Mouse (Mus musculus): ENCODE data around the gene Tpp2. TPM values are rescaled to one million over a fixed set of nuclear protein-coding genes. Genes with fewer than 3 reads are reported as not detected.
A peak's percentile ranks its signal among the peaks of the same experiment; 100 is the strongest.

Gene Tpp2
- polyA plus RNA-seq, 1 experiment from 2014 or later = 51.1 TPM

- H3K9ac ChIP-seq (ENCODE audit: low read depth, low read length) = no peak overlapping the region
Measured at GRCm38 (mm10) chr1:43971089-43971488, 37.6 kb downstream of the Tpp2 start.

GRCm38 (mm10) chr1:43996914-43997589 lies 63.6 kb downstream of the Tpp2 start:
- no peak for ATAC-seq
- Histone ChIP-seq H3K4me1 (ENCODE audit: control insufficient read depth, insufficient read depth, low read length) (no peaks in the 10 kb centered on the region), H3K4me2 (ENCODE audit: low read depth, low read length) (no peak overlapping the region), H3K4me3 (ENCODE audit: low read length) (no peak overlapping the region), H3K9ac (ENCODE audit: low read depth, low read length) (no peak overlapping the region), H3K36me3 (ENCODE audit: control insufficient read depth, insufficient read depth, low read length) (peaks cover 4% of the 10 kb centered on the region), H3K27ac (ENCODE audit: low read length) (no peak overlapping the region), H3K9me3 (ENCODE audit: control insufficient read depth, low read length) (no peaks in the 10 kb centered on the region), H3K27me3 (replicated peaks; ENCODE audit: control insufficient read depth, insufficient read depth, low read length) (no peaks in the 10 kb centered on the region)
- WGBS = 93% methylated on average over 4 of the region's 4 CpGs

More at GRCm38 (mm10) chr1:43971089-43971488, 37.6 kb downstream of the Tpp2 start:
- no peaks in the 10 kb centered on the region for H3K27me3 ChIP-seq (replicated peaks; ENCODE audit: control insufficient read depth, insufficient read depth, low read length)
- H3K36me3 ChIP-seq (ENCODE audit: control insufficient read depth, insufficient read depth, low read length) = peaks cover 4% of the 10 kb centered on the region
- ATAC-seq = peak; percentile 66
- no peak overlapping the region for H3K4me2 ChIP-seq (ENCODE audit: low read depth, low read length)
- H3K9me3 ChIP-seq (ENCODE audit: control insufficient read depth, low read length) = no peaks in the 10 kb centered on the region
- H3K4me1 ChIP-seq (ENCODE audit: control insufficient read depth, insufficient read depth, low read length) = no peaks in the 10 kb centered on the region
- no peak overlapping the region for H3K27ac ChIP-seq (ENCODE audit: low read length)
- WGBS = 67% methylated on average over 3 of the region's 3 CpGs
- no peak overlapping the region for H3K4me3 ChIP-seq (ENCODE audit: low read length)

GRCm38 (mm10) chr1:44004513-44004912 lies 71.1 kb downstream of the Tpp2 start:
- WGBS = 91% methylated on average over 2 of the region's 2 CpGs
- Histone ChIP-seq H3K27ac (ENCODE audit: low read length) (no peak overlapping the region), H3K36me3 (ENCODE audit: control insufficient read depth, insufficient read depth, low read length) (no peaks in the 10 kb centered on the region), H3K27me3 (replicated peaks; ENCODE audit: control insufficient read depth, insufficient read depth, low read length) (no peaks in the 10 kb centered on the region), H3K9ac (ENCODE audit: low read depth, low read length) (no peak overlapping the region), H3K4me3 (ENCODE audit: low read length) (no peak overlapping the region), H3K4me2 (ENCODE audit: low read depth, low read length) (no peak overlapping the region), H3K9me3 (ENCODE audit: control insufficient read depth, low read length) (no peaks in the 10 kb centered on the region), H3K4me1 (ENCODE audit: control insufficient read depth, insufficient read depth, low read length) (no peaks in the 10 kb centered on the region)
- no peak for ATAC-seq

DNA sequence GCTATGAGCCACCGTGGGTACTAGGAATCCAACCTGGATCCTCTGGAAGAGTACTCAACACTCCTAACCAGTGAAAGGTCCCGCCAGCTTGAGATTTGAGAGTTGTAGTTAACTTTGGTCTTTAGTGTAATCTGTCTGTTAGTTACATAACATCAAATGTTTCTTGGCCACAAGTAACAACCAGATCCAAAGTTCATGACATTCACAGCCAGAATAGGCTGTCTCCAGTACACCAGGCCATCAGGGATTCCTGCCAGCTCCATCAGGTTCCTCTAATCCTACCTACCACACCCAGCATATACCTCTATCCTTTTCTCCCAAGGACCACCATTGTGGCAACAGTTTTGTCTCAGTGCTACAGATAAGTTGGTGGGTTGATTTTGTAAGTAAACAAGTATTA lies 82.1 kb downstream of the Tpp2 start:
- WGBS = 88% methylated on average over 2 of the region's 2 CpGs
- no peak for ATAC-seq
- Histone ChIP-seq H3K27me3 (replicated peaks; ENCODE audit: control insufficient read depth, insufficient read depth, low read length) (no peaks in the 10 kb centered on the region), H3K9me3 (ENCODE audit: control insufficient read depth, low read length) (no peaks in the 10 kb centered on the region), H3K4me3 (ENCODE audit: low read length) (no peak overlapping the region), H3K36me3 (ENCODE audit: control insufficient read depth, insufficient read depth, low read length) (no peaks in the 10 kb centered on the region), H3K4me1 (ENCODE audit: control insufficient read depth, insufficient read depth, low read length) (no peaks in the 10 kb centered on the region), H3K9ac (ENCODE audit: low read depth, low read length) (no peak overlapping the region), H3K27ac (ENCODE audit: low read length) (no peak overlapping the region), H3K4me2 (ENCODE audit: low read depth, low read length) (no peak overlapping the region)

- no peak for ATAC-seq
- Histone ChIP-seq H3K36me3 (ENCODE audit: control insufficient read depth, insufficient read depth, low read length) (no peaks in the 10 kb centered on the region), H3K4me1 (ENCODE audit: control insufficient read depth, insufficient read depth, low read length) (no peaks in the 10 kb centered on the region), H3K27me3 (replicated peaks; ENCODE audit: control insufficient read depth, insufficient read depth, low read length) (no peaks in the 10 kb centered on the region), H3K9me3 (ENCODE audit: control insufficient read depth, low read length) (no peaks in the 10 kb centered on the region), H3K4me2 (ENCODE audit: low read depth, low read length) (no peak within 1 kb of the TSS), H3K27ac (ENCODE audit: low read length) (no peak within 1 kb of the TSS), H3K9ac (ENCODE audit: low read depth, low read length) (no peak within 1 kb of the TSS), H3K4me3 (ENCODE audit: low read length) (no peak within 1 kb of the TSS)
Measured at GRCm38 (mm10) chr1:44019934-44020333, 86.5 kb downstream of the Tpp2 start, which contains the start of gene Mettl21c. Gene Mettl21c, minus strand, starts transcription at chr1:44020034.

GRCm38 (mm10) chr1:44022656-44023055 lies 89.2 kb downstream of the Tpp2 start:
- Histone ChIP-seq H3K4me1 (ENCODE audit: control insufficient read depth, insufficient read depth, low read length) (no peaks in the 10 kb centered on the region), H3K9me3 (ENCODE audit: control insufficient read depth, low read length) (no peaks in the 10 kb centered on the region), H3K9ac (ENCODE audit: low read depth, low read length) (no peak overlapping the region), H3K4me2 (ENCODE audit: low read depth, low read length) (no peak overlapping the region), H3K27ac (ENCODE audit: low read length) (no peak overlapping the region), H3K4me3 (ENCODE audit: low read length) (no peak overlapping the region), H3K36me3 (ENCODE audit: control insufficient read depth, insufficient read depth, low read length) (no peaks in the 10 kb centered on the region), H3K27me3 (replicated peaks; ENCODE audit: control insufficient read depth, insufficient read depth, low read length) (no peaks in the 10 kb centered on the region)
- WGBS = 85% methylated on average over 1 of the region's 1 CpGs
- ATAC-seq = no peak

GRCm38 (mm10) chr1:44027651-44028050 lies 94.2 kb downstream of the Tpp2 start:
- H3K4me2 ChIP-seq (ENCODE audit: low read depth, low read length) = no peak overlapping the region
- H3K9me3 ChIP-seq (ENCODE audit: control insufficient read depth, low read length) = no peaks in the 10 kb centered on the region
- 84% methylated on average over 1 of the region's 1 CpGs for WGBS
- no peak for ATAC-seq
- H3K9ac ChIP-seq (ENCODE audit: low read depth, low read length) = no peak overlapping the region
- H3K27me3 ChIP-seq (replicated peaks; ENCODE audit: control insufficient read depth, insufficient read depth, low read length) = no peaks in the 10 kb centered on the region
- no peaks in the 10 kb centered on the region for H3K4me1 ChIP-seq (ENCODE audit: control insufficient read depth, insufficient read depth, low read length)
- H3K27ac ChIP-seq (ENCODE audit: low read length) = no peak overlapping the region
- H3K36me3 ChIP-seq (ENCODE audit: control insufficient read depth, insufficient read depth, low read length) = no peaks in the 10 kb centered on the region
- no peak overlapping the region for H3K4me3 ChIP-seq (ENCODE audit: low read length)

GRCm38 (mm10) chr1:44032213-44032612 lies 98.8 kb downstream of the Tpp2 start:
- WGBS = 71% methylated on average over 2 of the region's 2 CpGs

DNA sequence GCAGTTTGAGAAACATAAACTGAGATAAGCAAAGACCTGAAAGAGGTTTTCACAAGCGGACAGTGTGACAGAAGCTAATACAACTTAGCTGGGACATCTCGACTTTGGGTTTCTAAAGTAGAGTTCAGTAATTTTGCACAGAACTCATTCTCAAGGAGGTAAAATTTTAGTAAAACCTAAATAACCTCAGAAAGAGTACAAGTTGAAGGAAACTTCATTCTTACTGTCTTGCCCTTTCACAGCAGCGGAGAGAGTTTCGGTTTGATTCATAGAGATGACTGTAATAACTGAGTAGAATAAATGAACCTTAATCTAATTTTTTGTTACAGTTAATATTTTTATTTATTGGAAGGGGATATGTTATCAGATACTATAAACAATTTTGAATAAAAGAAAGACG lies 99.5 kb downstream of the Tpp2 start:
- WGBS = 89% methylated on average over 5 of the region's 5 CpGs
- ATAC-seq = no peak
- Histone ChIP-seq H3K4me1 (ENCODE audit: control insufficient read depth, insufficient read depth, low read length) (no peaks in the 10 kb centered on the region), H3K36me3 (ENCODE audit: control insufficient read depth, insufficient read depth, low read length) (no peaks in the 10 kb centered on the region), H3K9me3 (ENCODE audit: control insufficient read depth, low read length) (no peaks in the 10 kb centered on the region), H3K9ac (ENCODE audit: low read depth, low read length) (no peak overlapping the region), H3K4me3 (ENCODE audit: low read length) (no peak overlapping the region), H3K27me3 (replicated peaks; ENCODE audit: control insufficient read depth, insufficient read depth, low read length) (no peaks in the 10 kb centered on the region), H3K27ac (ENCODE audit: low read length) (no peak overlapping the region), H3K4me2 (ENCODE audit: low read depth, low read length) (no peak overlapping the region)

More at GRCm38 (mm10) chr1:44032213-44032612, 98.8 kb downstream of the Tpp2 start:
- no peaks in the 10 kb centered on the region for H3K27me3 ChIP-seq (replicated peaks; ENCODE audit: control insufficient read depth, insufficient read depth, low read length)
- H3K4me1 ChIP-seq (ENCODE audit: control insufficient read depth, insufficient read depth, low read length) = no peaks in the 10 kb centered on the region
- no peak for ATAC-seq
- H3K4me2 ChIP-seq (ENCODE audit: low read depth, low read length) = no peak overlapping the region
- H3K9ac ChIP-seq (ENCODE audit: low read depth, low read length) = no peak overlapping the region
- no peaks in the 10 kb centered on the region for H3K36me3 ChIP-seq (ENCODE audit: control insufficient read depth, insufficient read depth, low read length)
- no peak overlapping the region for H3K4me3 ChIP-seq (ENCODE audit: low read length)
- no peak overlapping the region for H3K27ac ChIP-seq (ENCODE audit: low read length)
- no peaks in the 10 kb centered on the region for H3K9me3 ChIP-seq (ENCODE audit: control insufficient read depth, low read length)

All from intestine, embryonic 16.5 days (tissue).